Mouse (Mus musculus) limb, embryonic 13.5 days (tissue): ENCODE measurements around the gene 5730480H06Rik. TPM values are rescaled to one million over a fixed set of nuclear protein-coding genes. Genes with fewer than 3 reads are reported as not detected.

Source experiments
- ATAC-seq: fragments of 200-750 bp; cut with Nextera tagmentation; 2 replicates; pipeline ENCODE4 v1.8.0; 2017; ENCODE audit warnings: low read depth, moderate number of reproducible peaks, moderate TSS enrichment; ENCODE audit not compliant: low FRiP score
- H3K27ac ChIP-seq: fragments of 300-500 bp; sonication (generic); 2 replicates; pipeline ENCODE4 v1.5.1; 2015; ENCODE audit warnings: inconsistent platforms, mild to moderate bottlenecking, moderate library complexity
- H3K27me3 ChIP-seq: fragments of 300-500 bp; sonication (generic); 2 replicates; pipeline ENCODE4 v1.6.1; 2015; ENCODE audit warnings: mild to moderate bottlenecking, inconsistent platforms
- H3K36me3 ChIP-seq: fragments of 300-500 bp; sonication (generic); 2 replicates; pipeline ENCODE4 v1.6.1; 2015; ENCODE audit warnings: inconsistent platforms, mild to moderate bottlenecking, moderate library complexity
- H3K4me1 ChIP-seq: fragments of 300-500 bp; sonication (generic); 2 replicates; pipeline ENCODE4 v1.6.1; 2015; ENCODE audit warnings: inconsistent platforms
- H3K4me2 ChIP-seq: fragments of 300-500 bp; sonication (generic); replicated peaks from 2 replicates; pipeline ENCODE4 v1.6.1; 2015; ENCODE audit warnings: inconsistent platforms, mild to moderate bottlenecking, moderate library complexity
- H3K4me3 ChIP-seq: fragments of 300-500 bp; sonication (generic); 2 replicates; pipeline ENCODE4 v1.5.1; 2015; ENCODE audit warnings: moderate library complexity, mild to moderate bottlenecking, inconsistent platforms
- H3K9ac ChIP-seq: fragments of 300-500 bp; sonication (generic); 2 replicates; pipeline ENCODE4 v1.6.1; 2015; ENCODE audit warnings: mild to moderate bottlenecking, inconsistent platforms
- H3K9me3 ChIP-seq: fragments of 300-500 bp; sonication (generic); 2 replicates; pipeline ENCODE4 v1.6.1; 2016; ENCODE audit warnings: inconsistent platforms
- WGBS: fragments of 180-500 bp; shearing (Covaris S2); methylation state at CpG from one replicate; pipeline ENCODE4 v1.1.7; 2015; 5-methylcytosine and 5-hydroxymethylcytosine counted together
- polyA plus RNA-seq: library from polyadenylated mRNA; unstranded; fragments of >200 nt; fragmentation: Nextera tagmentation; extraction: Ambion mirVana; gene quantifications from 2 replicates; pipeline ENCODE4 v1.2.1, GENCODE M21; 2015

The 5730480H06Rik gene
- polyA plus RNA-seq, 1 experiment from 2014 or later, result 26.9 TPM

DNA sequence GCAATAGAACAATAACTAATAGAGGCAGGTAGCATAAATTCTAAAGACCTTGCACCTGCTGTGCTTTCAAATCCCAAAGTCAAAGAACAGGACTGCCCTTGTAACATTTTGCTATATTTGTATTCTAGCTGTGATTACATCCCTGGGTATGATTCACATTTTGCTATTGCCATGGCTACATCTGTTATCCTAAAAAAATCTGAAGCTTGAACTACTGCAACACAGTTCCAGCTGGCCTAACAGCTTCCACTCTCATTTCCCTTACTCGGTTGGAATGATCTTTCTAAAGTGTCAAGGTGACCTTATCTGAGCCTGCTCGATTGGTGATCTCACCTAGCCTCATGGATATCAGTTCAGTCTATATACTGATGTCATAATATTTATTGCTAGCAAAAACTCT is 132.5 kb downstream of the 5730480H06Rik start:
- Histone ChIP-seq H3K4me2 (no peak overlapping the region), H3K27me3 (no peaks in the 10 kb centered on the region), H3K36me3 (no peaks in the 10 kb centered on the region), H3K4me1 (no peaks in the 10 kb centered on the region), H3K9ac (no peak overlapping the region), H3K4me3 (no peak overlapping the region), H3K9me3 (no peaks in the 10 kb centered on the region), H3K27ac (no peak overlapping the region)
- 76% methylated on average over 2 of the region's 2 CpGs for WGBS
- ATAC-seq, result no peak
